Comparison of ENCODE assay signal across 7 mouse cellular contexts in the genomic region with DNA sequence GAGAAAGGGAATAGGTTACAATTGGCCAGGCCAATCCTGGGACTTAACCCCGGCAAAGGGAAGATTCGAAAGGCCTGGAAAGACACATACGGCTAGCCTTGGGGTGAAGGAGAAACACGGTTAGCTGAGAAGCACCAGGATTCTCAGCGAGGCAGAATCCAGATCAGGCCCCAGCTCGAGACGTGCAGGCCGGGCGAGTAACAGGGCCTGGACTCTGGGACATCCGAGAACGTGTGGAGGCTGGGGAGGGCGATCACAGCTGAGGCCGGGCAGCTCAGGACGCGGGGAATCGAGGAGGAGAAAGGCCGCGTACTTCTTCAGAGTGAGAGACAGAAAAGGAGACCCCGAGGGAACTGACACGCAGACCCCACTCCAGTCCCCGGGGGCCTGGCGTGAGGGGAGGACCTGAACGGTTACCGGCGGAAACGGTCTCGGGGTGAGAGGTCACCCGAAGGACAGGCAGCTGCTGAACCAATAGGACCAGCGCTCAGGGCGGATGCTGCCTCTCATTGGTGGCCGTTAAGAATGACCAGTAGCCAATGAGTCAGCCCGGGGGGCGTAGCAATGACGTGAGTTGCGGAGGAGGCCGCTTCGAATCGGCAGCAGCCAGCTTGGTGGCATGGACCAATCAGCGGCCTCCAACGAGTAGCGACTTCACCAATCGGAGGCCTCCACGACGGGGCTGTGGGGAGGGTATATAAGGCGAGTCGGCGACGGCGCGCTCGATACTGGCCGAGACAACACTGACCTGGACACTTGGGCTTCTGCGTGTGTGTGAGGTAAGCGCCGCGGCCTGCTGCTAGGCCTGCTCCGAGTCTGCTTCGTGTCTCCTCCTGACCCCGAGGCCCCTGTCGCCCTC. TPM values are rescaled to one million over a fixed set of nuclear protein-coding genes. Genes with fewer than 3 reads are reported as not detected.
DNase-seq lines count a peak whose midpoint lies in the region; ATAC-seq lines count a peak whose summit lies in the region.

TSS of gene Hspa5 (plus strand) at position 603 of the 859 bp plus-strand sequence.

- peak; percentile 98 for ATAC-seq in embryonic facial prominence, embryonic 11.5 days (replicated peaks; ENCODE audit: insufficient number of reproducible peaks, low FRiP score, low TSS enrichment, low read depth)
- ATAC-seq in granulocyte monocyte progenitor cell, adult 5-6 weeks (replicated peaks; ENCODE audit: poor library complexity, severe bottlenecking) = peak; percentile 81
- peak; percentile 99 for ATAC-seq in midbrain, embryonic 13.5 days

- peaks cover 16% of the 10 kb centered on the region for H3K36me3 ChIP-seq in embryonic facial prominence, embryonic 11.5 days (replicated peaks; ENCODE audit: control insufficient read depth, insufficient read depth, low read depth, low read length)
- peaks cover 51% of the 10 kb centered on the region for H3K36me3 ChIP-seq in limb, embryonic 10.5 days
- peaks cover 29% of the 10 kb centered on the region for H3K36me3 ChIP-seq in midbrain, embryonic 13.5 days

- H3K27ac ChIP-seq in embryonic facial prominence, embryonic 11.5 days (replicated peaks; ENCODE audit: low read depth, low read length) = peak within 1 kb of the TSS; percentile 86
- peak within 1 kb of the TSS; percentile 95 for H3K27ac ChIP-seq in limb, embryonic 10.5 days
- H3K27ac ChIP-seq in midbrain, embryonic 13.5 days = peak within 1 kb of the TSS; percentile 91

- H3K27me3 ChIP-seq in embryonic facial prominence, embryonic 11.5 days (ENCODE audit: control insufficient read depth, insufficient read depth, low read length) = no peaks in the 10 kb centered on the region
- H3K27me3 ChIP-seq in limb, embryonic 10.5 days (ENCODE audit: low read depth, poor library complexity, severe bottlenecking) = no peaks in the 10 kb centered on the region
- no peaks in the 10 kb centered on the region for H3K27me3 ChIP-seq in midbrain, embryonic 13.5 days

- H3K9me3 ChIP-seq in embryonic facial prominence, embryonic 11.5 days (replicated peaks; ENCODE audit: control insufficient read depth, low read length) = 0 out of 2 replicates have a peak, but pooled peaks cover 2% of the 10 kb centered on the region
- H3K9me3 ChIP-seq in limb, embryonic 10.5 days (replicated peaks) = no peaks in the 10 kb centered on the region
- no peaks in the 10 kb centered on the region for H3K9me3 ChIP-seq in midbrain, embryonic 13.5 days

- H3K4me1 ChIP-seq in embryonic facial prominence, embryonic 11.5 days (ENCODE audit: control insufficient read depth, insufficient read depth, low read length) = 0 out of 2 replicates have a peak, but pooled peaks cover 2% of the 10 kb centered on the region
- peaks cover 38% of the 10 kb centered on the region for H3K4me1 ChIP-seq in limb, embryonic 10.5 days
- peaks cover 51% of the 10 kb centered on the region for H3K4me1 ChIP-seq in midbrain, embryonic 13.5 days (replicated peaks)

- peak within 1 kb of the TSS; percentile 58 for H3K4me2 ChIP-seq in embryonic facial prominence, embryonic 11.5 days (ENCODE audit: low read depth, low read length)
- H3K4me2 ChIP-seq in midbrain, embryonic 13.5 days (replicated peaks) = peak within 1 kb of the TSS; percentile 70

- peak; percentile 100 for DNase-seq in adrenal gland, postnatal 14 days
- DNase-seq in embryonic facial prominence, embryonic 11.5 days (ENCODE audit: low spot score) = peak; percentile 100
- DNase-seq in kidney, adult 11 months = peak; percentile 100
- peak; percentile 99 for DNase-seq in limb, embryonic 10.5 days (ENCODE audit: low spot score)
- peak; percentile 98 for DNase-seq in spleen, adult 12 weeks (ENCODE audit: low spot score)

- H3K9ac ChIP-seq in embryonic facial prominence, embryonic 11.5 days (replicated peaks; ENCODE audit: low read length) = peak within 1 kb of the TSS; percentile 95
- H3K9ac ChIP-seq in midbrain, embryonic 13.5 days (replicated peaks) = peak within 1 kb of the TSS; percentile 98

- peak within 1 kb of the TSS; percentile 91 for H3K4me3 ChIP-seq in embryonic facial prominence, embryonic 11.5 days (ENCODE audit: low read depth, low read length)
- peak within 1 kb of the TSS; percentile 96 for H3K4me3 ChIP-seq in limb, embryonic 10.5 days
- H3K4me3 ChIP-seq in midbrain, embryonic 13.5 days (replicated peaks) = peak within 1 kb of the TSS; percentile 92

- under 1% methylated on average over 60 of the region's 60 CpGs for WGBS in embryonic facial prominence, embryonic 11.5 days
- under 1% methylated on average over 60 of the region's 60 CpGs for WGBS in limb, embryonic 10.5 days
- under 1% methylated on average over 60 of the region's 60 CpGs for WGBS in midbrain, embryonic 13.5 days

RNA-seq across cellular contexts. Expression of gene Hspa5, which starts in this region (rescaled TPM):
- 552 and 555 TPM in 2 replicates for total RNA-seq in adrenal gland, postnatal 14 days (2021)
- polyA plus RNA-seq in embryonic facial prominence, embryonic 11.5 days (2014; fragmentation: Nextera tagmentation; extraction: Ambion mirVana) = 1,023 and 1,118 TPM in 2 replicates
- 559 and 592 TPM in 2 replicates for total RNA-seq in granulocyte monocyte progenitor cell, adult 5-6 weeks (2014; fragmentation: Nextera tagmentation)
- total RNA-seq in granulocyte monocyte progenitor cell, adult 5-6 weeks (2017) = 1,947 and 2,193 TPM in 2 replicates
- polyA plus RNA-seq in limb, embryonic 10.5 days (2016; fragmentation: Nextera tagmentation; extraction: Ambion mirVana) = 841 and 852 TPM in 2 replicates
- polyA plus RNA-seq in midbrain, embryonic 13.5 days (2015; fragmentation: Nextera tagmentation; extraction: Ambion mirVana) = 464 and 489 TPM in 2 replicates

Comparison
In these comparisons a context has a peak if more than half of its experiments do, and no peak if none do; other contexts are left out.
1. Peak in every context shown above with its lines: DNase-seq, ATAC-seq, H3K4me3 ChIP-seq and H3K27ac ChIP-seq.